Mouse (Mus musculus) cerebellum, adult 2 months (tissue): ENCODE measurements around the gene Lta. TPM values are rescaled to one million over a fixed set of nuclear protein-coding genes. Genes with fewer than 3 reads are reported as not detected.

Experiments
- DNase-seq, 2 experiments: peaks; one replicate each; pipeline ENCODE4 v3.0.0; 2021
- H3K27ac ChIP-seq: fragments of 200-500 bp; 2 replicates; pipeline ENCODE4 v1.5.1; 2012; ENCODE audit warnings: low read length, control low read depth, inconsistent platforms; ENCODE audit not compliant: insufficient read depth
- H3K27me3 ChIP-seq: fragments of 200-500 bp; 2 replicates; pipeline ENCODE4 v1.6.1; 2012; ENCODE audit warnings: inconsistent platforms, mild to moderate bottlenecking, low read length, moderate library complexity; ENCODE audit not compliant: control insufficient read depth, insufficient read depth
- H3K4me1 ChIP-seq: fragments of 200-500 bp; 2 replicates; pipeline ENCODE4 v1.6.1; 2011; ENCODE audit warnings: low read length; ENCODE audit not compliant: control insufficient read depth, insufficient read depth
- H3K4me3 ChIP-seq: fragments of 200-500 bp; replicated peaks from 2 replicates; pipeline ENCODE3; 2011; ENCODE audit warnings: mild to moderate bottlenecking, low read depth, low read length, control low read depth; ENCODE audit not compliant: insufficient read depth
- CTCF ChIP-seq: fragments of 200-500 bp; IDR thresholded peaks from 2 replicates; pipeline ENCODE4 v1.5.1; 2011; ENCODE audit warnings: low read depth, mild to moderate bottlenecking, control low read depth, low read length, moderate library complexity, borderline replicate concordance; ENCODE audit not compliant: insufficient read depth
- POLR2A ChIP-seq: fragments of 200-500 bp; IDR thresholded peaks from 2 replicates; pipeline ENCODE4 v1.6.1; 2011; ENCODE audit warnings: low read length, control low read depth, borderline replicate concordance; ENCODE audit not compliant: insufficient read depth
- WGBS: fragments of 180-500 bp; shearing (Covaris S2); methylation state at CpG from one replicate; pipeline ENCODE4 v1.1.7; 2018; 5-methylcytosine and 5-hydroxymethylcytosine counted together
- polyA plus RNA-seq: library from polyadenylated mRNA; depleted of rRNA; stranded (reverse); fragments of >200 nt; gene quantifications from 2 replicates; pipeline ENCODE4 v1.2.3, GENCODE M21; 2012

The Lta gene
- polyA plus RNA-seq, 1 experiment: 0.11 TPM

DNA sequence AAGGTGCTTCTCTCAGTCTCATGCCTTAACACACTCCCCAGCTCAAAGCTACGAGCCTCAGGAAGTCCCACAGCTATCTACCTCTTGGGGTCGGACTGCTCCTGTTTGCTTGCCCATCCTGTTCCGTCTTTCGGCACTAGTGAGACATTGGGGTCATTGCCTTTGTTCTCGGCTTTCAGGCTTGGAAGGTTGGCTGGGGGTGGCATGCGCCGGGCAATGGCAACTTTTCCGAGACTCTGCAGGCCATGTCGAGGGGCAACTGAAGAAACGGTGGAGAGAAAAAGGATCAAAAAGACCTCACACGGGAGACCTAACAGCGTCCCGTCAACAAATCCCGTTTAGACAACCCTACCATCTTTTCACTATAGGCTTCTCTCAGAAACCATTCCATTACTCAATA is 43.0 kb downstream of the Lta start:
- TF ChIP-seq CTCF (no peak), POLR2A (no peak)
- 39% methylated on average over 14 of the region's 14 CpGs for WGBS
- Histone ChIP-seq H3K4me3 (no peak overlapping the region), H3K27me3 (no peaks in the 10 kb centered on the region), H3K27ac (no peak overlapping the region), H3K4me1 (peaks cover 13% of the 10 kb centered on the region; the same call in 1 of the 2 replicates)
- DNase-seq: no peak

GRCm38 (mm10) chr17:35161421-35161820 is 43.7 kb downstream of the Lta start:
- TF ChIP-seq CTCF: no peak
- TF ChIP-seq POLR2A: no peak
- H3K4me3 ChIP-seq: no peak overlapping the region
- H3K27ac ChIP-seq: no peak overlapping the region
- DNase-seq: no peak
- H3K4me1 ChIP-seq: peaks cover 13% of the 10 kb centered on the region; the same call in 1 of the 2 replicates
- 25% methylated on average over 11 of the region's 11 CpGs for WGBS
- H3K27me3 ChIP-seq: no peaks in the 10 kb centered on the region

- TF ChIP-seq POLR2A (no peak), CTCF (no peak)
- no peak for DNase-seq
- Histone ChIP-seq H3K27ac (no peak overlapping the region), H3K4me3 (no peak overlapping the region), H3K27me3 (no peaks in the 10 kb centered on the region), H3K4me1 (peaks cover 13% of the 10 kb centered on the region; the same call in 1 of the 2 replicates)
- 29% methylated on average over 7 of the region's 7 CpGs for WGBS
Observed at GRCm38 (mm10) chr17:35159638-35160037, 45.5 kb downstream of the Lta start.

DNA sequence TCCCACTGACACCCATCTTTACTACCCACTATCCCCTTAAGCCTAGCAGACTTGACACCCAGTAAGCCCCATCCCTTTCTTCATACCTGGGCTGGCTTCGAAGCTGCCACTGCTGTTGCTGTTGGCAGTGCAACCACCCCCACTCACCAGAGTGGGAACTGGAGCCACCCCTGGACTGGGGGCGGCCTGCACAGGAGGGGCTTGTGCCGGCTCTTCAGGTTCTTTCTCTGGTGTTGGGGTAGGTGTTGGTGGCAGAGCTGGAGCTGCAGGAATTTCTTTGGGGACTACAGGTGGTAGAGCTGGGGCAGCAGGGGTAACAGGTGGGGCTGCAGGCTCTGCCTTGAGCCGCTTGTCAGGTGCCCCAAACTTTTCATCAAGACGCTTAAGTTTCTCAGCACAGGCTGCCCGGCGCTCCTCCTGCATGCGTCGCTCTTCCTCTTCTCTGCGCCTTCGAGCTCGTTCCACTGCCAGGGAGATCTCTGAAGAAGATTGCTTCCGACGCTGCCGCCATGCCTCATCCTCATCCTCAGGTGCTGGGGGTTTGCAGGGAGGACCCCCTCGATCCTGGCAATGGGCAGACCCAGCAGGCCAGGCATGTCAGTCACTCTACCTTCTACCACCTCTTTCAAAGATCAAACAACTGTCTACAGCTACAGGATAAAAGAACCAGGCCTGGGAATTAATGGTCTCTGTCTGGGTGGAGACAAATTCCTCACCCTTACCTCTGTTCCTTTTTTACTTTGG is 46.1 kb downstream of the Lta start:
- TF ChIP-seq CTCF (no peak), POLR2A (no peak)
- 91% methylated on average over 16 of the region's 16 CpGs for WGBS
- Histone ChIP-seq H3K4me1 (peaks cover 13% of the 10 kb centered on the region; the same call in 1 of the 2 replicates), H3K27me3 (no peaks in the 10 kb centered on the region), H3K27ac (no peak overlapping the region), H3K4me3 (no peak overlapping the region)
- no peak for DNase-seq

DNA sequence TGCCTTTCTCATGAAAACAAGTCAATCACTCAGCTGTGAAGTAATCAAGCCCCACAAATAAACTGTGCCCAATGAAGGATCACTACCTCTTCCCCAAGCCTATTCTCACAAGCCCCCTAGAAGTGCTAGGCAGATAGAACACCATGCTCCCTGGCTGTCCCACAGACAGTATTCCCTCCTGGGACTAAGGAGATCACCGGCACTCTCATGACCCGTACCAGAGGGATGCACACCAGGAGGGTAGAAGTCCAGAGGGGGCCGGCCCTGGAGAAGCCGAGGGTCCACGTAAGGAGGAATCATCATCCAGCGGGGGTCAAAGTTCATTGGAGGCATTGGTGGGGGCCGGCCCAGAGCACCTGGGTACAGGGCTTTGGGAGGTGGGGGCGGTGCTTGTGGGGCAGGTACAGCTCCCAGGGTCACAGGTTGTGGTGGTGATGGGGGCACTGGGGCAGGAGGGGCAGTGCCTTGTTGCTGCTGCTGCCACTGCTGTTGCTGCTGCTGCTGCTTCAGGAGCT is 47.4 kb downstream of the Lta start:
- H3K4me3 ChIP-seq: no peak overlapping the region
- peaks cover 13% of the 10 kb centered on the region; the same call in 1 of the 2 replicates for H3K4me1 ChIP-seq
- WGBS: 86% methylated on average over 8 of the region's 8 CpGs
- H3K27me3 ChIP-seq: no peaks in the 10 kb centered on the region
- DNase-seq: no peak
- no peak overlapping the region for H3K27ac ChIP-seq
- TF ChIP-seq CTCF (no peak), POLR2A (no peak)

- Histone ChIP-seq H3K4me1 (peaks cover 10% of the 10 kb centered on the region; the same call in 1 of the 2 replicates), H3K27me3 (no peaks in the 10 kb centered on the region), H3K4me3 (no peak overlapping the region), H3K27ac (no peak overlapping the region)
- TF ChIP-seq POLR2A: no peak
- TF ChIP-seq CTCF: no peak
- no peak for DNase-seq
- WGBS: 87% methylated on average over 8 of the region's 8 CpGs
Observed at GRCm38 (mm10) chr17:35157254-35157653, 47.9 kb downstream of the Lta start.

DNA sequence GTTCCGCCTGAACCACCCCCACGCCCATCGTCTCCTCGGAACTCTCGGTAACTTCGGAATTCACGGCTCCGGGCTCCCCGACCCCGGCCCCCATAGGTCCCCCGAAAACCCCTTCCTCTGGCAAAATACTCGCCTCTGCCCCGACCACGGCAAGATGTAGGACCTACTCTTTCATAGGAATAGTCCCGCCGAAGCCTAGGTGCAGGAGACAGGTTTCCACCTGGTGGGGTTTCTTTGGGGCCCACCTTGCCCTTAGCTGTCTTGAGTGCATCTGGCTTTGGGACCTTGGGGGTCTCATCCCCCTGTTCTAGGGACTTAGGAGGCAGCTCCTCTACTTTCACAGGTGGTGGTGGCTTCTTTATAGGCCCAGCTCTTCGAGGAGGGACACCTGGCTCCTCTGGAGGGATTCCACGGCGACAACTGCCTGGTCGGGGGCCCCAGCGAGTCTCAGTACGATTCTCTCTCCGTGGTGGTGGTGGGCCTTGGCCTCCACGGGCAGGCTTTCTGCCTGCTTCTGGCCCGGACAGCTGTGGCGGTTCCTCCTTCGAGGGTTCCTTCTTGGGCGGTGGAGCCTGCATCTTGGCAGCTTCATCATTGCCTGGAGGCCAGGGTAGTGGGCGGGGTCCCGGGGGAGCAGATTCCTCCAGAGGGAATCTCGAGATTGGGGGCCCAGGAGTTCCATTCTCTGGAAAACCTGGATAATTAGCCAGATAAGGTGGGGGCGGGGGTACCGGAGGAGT is 48.5 kb downstream of the Lta start:
- no peak for TF ChIP-seq POLR2A
- no peak for TF ChIP-seq CTCF
- H3K4me1 ChIP-seq: peaks cover 6% of the 10 kb centered on the region; the same call in 1 of the 2 replicates
- WGBS: 76% methylated on average over 33 of the region's 33 CpGs

More for the DNA sequence above, 48.5 kb downstream of the Lta start:
- Histone ChIP-seq H3K27ac (no peak overlapping the region), H3K4me3 (no peak overlapping the region), H3K27me3 (no peaks in the 10 kb centered on the region)
- no peak for DNase-seq
